Mouse (Mus musculus) T-helper 17 cell (primary cell): Measurements from ENCODE around the gene Add2.

Experiments
- in situ Hi-C, 2 experiments: fragments of 300-600 bp; cut with MboI, MseI; formaldehyde crosslinking; loops; 1 replicate in 1 of 2; 2 replicates in 1 of 2; pipeline ENCODE4 v1.15.1; 2025; ENCODE audit warnings: high pct_unique_total_duplicates in 2 of 2

Add2 gene

DNA sequence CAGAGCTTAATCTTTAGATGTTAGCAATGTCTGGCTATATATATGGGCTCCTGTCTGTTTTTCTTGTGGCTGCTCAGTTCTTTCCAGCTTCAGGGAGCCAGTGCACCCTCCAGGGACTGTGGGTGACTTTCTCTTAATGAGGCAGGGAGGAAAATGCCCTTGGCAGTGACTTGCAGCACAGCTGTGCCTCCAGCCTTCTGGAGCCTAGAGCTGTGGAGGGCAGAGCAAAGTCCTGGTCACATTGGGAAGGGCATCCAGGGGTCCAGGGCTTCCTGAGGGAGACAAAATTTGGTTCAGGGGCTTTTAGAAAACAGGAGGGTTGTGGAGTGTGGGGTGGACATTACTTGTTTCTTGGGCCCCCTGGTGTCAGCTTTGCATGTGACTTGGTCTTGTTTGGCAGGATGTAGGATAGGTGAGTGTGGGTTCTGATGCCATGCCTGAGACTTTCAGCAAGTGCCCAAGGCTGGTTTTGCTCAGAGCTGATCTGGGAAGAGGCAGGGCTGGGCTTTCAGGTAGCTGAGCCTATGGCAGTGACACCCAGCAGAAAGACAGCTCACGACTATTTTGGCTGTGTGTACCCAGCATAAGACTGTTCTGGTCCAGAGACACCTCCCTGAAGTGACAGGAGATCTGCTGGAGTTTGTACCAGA, 50.0 kb downstream of the Add2 start:
- in situ Hi-C loops, result no loop called here

DNA sequence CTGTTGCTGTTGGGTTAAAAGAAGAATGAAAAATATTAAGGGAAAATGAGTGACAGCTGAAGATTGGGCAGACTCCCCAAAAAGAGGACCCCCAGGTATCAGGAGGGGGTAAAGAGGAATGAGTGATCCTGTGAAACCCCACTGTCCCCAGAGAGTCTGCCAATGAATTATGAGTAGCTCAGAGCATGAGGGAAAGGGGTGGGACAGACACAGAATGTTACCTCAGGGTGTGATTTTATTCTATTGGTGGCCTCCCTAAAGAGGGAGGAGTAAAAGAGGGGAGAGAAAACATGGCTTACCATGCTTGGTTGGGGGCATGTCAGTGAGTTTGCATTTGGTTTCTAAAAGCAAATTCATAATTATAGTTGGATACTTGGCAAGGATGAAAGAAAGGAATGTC, 50.8 kb downstream of the Add2 start:
- in situ Hi-C loops, result no loop called here

DNA sequence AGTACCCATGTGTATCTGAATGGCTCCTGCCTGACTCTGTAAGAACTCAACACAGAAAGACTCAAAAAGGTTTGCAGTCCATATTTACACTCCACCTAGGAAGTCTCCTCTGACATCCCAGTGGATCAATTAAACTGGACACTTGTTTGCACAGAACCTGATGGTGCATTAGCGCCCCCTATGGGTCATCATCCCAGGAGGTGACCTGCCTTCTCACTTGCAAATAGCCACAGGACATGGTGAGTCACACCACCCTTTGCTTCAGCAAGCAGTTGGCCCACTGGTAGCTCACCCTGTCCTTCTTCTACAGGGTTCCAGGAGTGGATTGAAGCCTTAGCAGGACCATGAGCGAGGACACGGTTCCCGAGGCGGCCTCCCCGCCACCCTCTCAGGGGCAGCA, 57.0 kb downstream of the Add2 start:
- in situ Hi-C loops, result no loop called here

DNA sequence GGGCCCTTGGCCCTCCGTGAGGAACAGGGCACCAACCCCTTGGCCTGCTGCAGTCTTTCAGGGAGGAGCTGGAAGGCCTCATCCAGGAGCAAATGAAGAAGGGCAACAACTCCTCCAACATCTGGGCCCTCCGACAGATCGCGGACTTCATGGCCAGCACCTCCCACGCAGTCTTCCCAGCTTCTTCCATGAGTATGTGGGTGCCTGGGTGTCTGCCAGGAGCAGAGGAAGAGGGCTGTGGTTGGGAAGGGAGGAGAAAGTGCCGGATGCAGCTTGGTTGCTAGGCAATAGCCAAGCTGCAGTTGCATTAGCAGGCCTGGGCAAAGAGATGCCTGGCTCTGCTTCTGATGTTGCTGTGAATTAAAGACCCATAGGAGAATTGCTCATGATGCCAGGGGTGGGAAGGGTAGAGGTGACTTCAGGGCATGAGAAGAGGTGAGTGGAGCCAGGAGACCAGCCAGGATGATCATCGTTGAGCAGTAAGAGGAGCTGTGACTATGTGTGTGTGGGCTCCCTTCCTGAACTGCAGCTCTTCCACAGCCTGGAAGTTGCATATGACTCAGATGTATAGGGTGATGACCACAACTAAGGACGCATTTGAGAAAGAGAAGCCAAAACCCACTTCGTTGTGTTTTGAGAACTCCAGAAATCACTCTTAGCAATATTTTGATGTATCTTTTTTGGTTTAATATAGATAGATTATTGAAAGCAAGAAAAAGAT, 58.5 kb downstream of the Add2 start:
- in situ Hi-C loops, result no loop called here

DNA sequence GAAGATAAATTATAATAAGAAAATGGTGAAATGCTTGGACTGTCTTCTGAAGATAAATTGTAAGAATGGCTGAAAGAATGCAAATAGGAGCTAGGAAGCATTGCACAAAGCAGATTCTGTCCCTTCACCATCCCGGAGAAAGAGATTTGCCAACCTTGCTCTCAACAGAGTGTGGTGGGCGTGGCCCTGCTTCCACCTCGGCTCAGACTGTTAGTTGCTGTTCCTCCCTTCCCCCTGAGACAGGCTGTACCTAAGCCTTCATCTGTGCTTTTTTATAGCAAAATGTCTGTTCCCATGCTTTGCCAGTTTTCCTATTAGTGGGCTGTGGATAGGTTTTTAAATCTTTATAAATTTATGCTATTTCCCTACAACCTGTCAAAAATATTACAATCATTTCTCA, 59.3 kb downstream of the Add2 start:
- in situ Hi-C loops, result no loop called here

DNA sequence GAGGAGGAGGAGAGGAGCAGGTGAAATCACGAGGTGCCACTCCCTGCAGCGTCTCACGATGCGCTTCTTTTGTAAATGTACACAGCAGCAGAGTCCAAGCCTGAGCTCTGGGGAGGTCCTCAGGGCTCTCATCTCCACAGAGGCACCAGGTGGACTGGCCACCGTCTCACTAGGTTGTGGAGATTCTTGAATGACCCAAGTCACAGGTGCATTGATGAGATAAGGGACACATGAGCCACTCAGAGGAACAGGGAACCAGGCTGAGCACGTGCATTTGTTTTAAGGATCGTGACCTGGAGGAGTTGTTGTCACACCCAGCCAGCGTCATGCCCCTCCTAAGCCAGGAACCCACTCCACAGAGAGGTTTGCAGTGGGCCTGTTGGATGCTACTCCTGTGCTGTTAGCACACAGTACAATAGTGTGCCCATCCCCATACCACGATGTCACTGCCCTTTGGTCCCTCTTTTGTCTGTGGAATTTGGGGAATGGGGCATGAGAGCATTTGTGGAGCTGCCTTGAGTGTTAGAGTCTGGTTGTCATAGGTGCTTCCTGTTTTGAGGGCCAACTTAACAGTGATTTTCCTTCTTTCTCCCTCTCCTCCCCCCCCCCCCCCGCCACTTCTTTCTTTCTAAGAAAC, 65.8 kb downstream of the Add2 start:
- in situ Hi-C loops, result no loop called here

DNA sequence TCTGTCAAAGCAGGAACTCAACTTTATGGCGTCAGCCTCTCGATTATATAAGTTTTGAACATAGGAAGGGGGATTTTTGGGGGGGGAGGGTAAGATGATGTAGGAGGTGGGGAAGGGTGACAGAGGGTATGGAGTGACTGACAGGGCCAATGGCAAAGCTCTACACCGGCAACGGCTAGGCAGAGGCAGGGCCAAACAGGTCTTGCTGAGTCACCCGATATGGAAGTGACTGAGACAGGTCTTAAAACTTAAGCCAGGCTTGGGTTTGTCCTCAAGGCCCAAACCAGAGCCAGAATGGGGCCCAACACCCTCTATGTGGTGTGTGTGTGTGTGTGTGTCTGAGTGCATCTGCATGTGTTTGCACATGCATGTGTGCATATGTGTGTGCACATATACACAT, 67.0 kb downstream of the Add2 start:
- in situ Hi-C loops, result no loop called here

DNA sequence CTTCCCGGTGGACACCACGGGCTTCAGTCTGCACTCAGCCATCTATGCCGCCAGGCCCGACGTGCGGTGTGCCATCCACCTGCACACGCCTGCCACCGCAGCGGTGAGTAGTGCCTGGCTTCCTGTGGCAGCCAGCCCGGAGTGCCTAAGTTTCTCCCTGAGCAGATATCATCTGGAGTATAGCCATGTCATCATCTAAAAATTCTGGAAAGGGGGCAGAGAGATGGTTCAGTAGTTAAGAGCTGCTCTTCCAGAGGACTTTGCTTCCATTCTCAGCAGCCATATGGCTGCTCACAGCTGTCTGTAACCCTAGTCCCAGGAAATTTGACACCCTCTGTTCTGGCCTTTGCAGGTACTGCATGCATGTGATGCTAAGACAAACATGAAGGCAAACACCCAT, 68.3 kb downstream of the Add2 start:
- in situ Hi-C loops, result no loop called here

DNA sequence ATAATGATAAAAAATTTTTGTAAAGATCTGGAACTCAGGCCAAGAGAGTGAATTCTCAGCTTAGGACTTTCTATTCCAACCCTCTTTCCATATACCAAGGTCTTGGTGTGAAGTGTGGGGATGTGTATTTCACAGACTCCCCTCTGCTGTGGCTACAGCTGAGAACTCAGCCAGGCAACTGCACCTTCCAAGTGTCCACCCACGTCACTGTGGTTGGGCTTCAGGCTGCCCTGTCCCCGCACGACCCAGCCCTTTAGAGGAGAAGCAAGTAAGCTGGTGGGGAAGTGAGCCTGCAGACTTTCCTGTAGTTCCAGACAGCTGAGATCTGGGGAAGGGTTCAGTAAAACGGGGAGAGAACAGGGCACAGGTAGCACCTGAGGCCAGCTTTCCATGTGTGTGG, 68.7 kb downstream of the Add2 start:
- in situ Hi-C loops, result no loop called here

DNA sequence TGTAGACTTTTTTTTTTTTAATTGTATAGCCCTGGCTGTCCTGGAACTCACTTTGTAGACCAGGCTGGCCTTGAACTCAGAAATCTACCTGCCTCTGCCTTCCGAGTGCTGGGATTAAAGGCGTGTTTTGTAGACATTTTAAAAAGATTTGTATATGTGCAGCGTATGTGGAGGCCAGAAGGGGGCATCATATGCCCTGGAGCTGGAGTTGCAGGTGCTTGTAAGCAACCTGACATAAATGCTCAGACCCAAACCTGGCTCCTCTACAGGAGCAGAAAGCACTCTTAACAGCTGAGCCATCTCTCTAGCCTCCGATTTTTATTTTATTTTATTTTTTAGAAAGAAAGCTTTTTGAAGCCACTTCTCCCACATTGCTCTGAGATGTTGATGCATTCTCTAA, 70.5 kb downstream of the Add2 start:
- in situ Hi-C loops, result no loop called here

DNA sequence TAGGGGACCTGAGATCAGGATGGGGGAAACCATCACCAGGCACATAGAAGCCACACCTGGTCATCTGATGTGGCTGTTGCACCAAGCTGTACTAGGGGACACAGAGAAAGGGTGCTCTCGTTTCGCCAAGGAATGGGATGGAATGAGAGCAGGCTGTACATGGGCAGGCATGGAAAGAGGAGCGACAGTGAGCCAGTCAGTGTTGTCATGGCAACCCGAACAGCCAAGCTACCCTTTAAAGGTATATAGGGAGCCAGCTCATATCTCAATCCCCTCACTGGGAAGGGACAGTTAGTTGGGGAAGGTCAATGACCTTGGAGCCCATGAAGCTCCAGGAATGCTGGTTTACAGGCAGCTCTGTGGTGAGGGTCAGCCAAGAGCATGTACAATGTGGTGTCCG, 73.0 kb downstream of the Add2 start:
- in situ Hi-C loops, result no loop called here

DNA sequence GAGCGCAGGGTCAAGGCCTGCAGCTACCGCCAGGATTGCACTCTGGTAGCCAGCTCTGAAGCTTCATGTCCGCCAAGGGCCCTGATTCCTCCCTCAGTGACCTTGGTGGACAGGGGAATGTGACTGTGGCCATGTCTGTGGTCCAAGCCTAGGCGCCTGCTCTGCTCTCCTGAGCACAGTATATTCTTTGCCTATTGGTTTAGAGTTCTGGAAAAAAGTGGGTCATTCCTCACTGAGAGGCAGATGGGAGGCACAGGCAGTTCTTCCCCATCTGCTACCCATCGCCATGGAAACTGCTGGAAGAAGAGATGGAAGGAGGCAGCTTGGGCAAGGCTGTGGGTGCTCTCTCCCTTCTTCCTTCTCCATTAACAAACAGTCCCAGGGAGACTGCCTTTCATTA, 74.4 kb downstream of the Add2 start:
- in situ Hi-C loops, result no loop called here

DNA sequence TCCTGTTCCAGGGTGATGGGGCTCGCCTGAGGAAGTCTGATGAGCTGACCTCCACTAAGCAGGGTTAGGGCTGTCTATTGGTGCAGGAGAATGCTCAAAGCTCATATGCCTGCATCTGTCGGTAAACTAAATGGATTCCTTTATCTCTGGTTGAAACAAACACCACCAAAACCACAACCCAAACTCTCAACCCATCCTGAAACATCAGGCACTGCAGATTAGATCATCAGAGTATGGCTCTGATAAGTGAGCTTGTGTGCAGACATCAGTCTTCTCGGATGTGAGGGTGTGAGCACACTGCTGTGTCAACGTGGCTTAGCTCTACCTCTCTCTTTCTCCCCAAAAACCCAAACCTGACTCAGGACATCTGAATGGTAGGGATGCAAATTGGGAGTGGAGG, 75.1 kb downstream of the Add2 start:
- in situ Hi-C loops, result no loop called here

DNA sequence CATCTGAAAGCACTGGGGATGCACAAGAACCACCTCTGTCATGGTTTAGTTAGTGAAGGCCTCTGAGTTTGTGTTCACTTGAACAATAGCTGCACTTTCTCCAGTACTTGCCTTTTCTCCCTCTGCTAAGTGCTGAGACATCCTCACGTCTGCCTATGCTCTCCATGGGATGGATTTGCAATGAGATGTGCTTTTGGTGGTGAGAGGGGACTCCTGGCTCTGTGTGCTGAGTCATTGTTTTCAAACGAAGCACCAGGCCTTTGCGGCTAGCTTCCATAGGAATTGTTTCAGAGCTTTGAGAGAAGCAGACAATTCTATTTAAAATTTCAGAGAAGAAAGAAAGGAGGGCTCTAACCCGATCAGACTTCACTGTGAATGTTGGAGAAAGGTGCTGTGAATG, 76.2 kb downstream of the Add2 start:
- in situ Hi-C loops, result no loop called here

DNA sequence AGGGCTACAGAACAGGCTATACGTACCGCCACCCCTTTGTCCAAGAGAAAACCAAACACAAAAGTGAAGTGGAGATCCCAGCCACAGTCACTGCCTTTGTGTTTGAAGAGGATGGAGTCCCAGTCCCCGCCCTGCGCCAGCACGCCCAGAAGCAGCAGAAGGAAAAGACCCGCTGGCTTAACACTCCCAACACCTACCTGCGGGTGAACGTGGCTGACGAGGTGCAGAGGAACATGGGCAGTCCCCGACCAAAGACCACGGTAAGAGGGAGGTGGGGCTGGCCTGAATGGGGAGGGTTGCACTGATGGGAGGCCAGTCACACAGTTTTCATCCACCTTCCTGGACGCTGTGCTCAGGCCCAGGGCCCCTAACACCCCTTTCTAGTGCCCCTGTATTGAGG, 77.6 kb downstream of the Add2 start:
- in situ Hi-C loops, result no loop called here

DNA sequence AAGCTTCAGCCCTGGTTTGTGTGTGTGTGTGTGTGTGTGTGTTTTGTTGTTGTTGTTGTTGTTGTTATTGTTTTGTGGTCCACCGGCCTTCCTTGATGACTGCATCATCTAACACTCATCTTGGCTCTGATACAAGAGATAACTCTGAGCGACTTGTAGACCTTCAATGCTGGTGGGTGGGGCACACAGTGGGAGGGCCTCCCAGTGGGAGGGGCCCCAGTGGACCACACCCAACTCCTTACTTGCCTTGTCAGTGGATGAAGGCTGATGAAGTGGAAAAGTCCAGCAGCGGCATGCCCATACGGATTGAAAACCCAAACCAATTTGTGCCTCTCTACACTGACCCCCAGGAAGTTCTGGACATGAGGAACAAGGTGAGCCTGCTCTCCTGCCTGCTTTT, 78.6 kb downstream of the Add2 start:
- in situ Hi-C loops, result no loop called here

DNA sequence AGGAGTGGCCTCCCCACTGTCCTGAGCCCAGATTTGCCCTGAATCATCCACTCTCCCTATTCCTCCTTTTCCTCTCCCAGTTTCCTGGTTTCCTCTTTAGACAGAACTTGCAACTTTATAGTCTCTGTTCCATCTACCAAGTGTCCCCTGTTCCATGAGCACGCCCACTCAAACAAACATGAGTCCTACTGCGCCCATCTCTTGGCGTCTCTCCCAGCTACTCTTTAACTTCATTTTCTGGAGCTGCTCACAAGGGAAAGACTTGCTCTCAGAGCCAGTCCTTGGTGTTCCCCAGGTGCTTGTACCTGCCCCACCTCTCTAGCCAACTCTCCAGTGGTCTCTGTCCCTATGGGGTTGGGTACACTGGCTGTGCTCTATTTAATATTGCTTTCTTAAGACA, 87.4 kb downstream of the Add2 start:
- in situ Hi-C loops, result no loop called here

DNA sequence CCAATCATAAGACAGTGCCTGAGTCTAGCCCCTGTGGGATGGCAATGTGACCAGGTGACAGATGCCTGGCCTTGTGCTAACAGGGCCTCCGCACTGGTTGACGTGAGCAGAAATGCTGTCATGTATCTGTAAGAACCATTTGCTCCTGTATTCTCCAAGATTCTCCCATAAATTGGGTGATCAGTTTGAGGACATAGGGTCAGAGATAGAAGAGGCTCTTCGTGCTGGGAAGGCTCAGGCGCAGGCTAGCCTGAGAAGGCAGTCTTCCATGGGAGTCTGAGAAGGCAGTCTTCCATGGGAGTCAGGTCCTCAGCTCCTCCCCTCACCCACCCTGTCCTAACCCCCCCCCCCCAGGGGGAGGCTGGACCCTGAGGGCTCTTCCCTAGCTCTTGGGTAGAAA, 94.6 kb downstream of the Add2 start:
- in situ Hi-C loops, result loop anchor here (5.0 to 10.0 kb wide), 2 partner anchors 224 to 242 kb away; partner anchors contain the start of gene Fam136a (in 1 of the 2)

DNA sequence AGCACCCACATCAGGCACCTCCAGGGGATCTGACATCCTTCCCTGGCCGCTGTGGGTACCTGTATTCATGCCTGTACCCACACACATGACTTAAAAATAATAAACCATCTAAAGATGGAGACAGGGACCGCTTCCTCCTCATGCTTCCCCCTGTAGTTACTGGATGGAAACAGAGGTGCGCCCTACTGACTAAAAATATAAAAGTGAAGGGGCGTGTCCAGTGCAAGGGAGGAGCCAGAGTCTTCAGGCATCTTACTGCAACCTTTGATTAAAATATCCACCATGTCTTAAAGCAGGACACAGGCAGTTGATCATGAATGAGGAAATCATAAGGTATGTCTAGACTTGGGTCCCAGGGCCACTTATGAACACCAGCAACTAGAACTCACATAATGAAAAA, 97.3 kb downstream of the Add2 start:
- in situ Hi-C loops, result loop anchor here in 1 of 2 experiments (10.0 kb wide), 1 partner anchor 239 kb away; the partner anchor contains the start of gene Fam136a

DNA sequence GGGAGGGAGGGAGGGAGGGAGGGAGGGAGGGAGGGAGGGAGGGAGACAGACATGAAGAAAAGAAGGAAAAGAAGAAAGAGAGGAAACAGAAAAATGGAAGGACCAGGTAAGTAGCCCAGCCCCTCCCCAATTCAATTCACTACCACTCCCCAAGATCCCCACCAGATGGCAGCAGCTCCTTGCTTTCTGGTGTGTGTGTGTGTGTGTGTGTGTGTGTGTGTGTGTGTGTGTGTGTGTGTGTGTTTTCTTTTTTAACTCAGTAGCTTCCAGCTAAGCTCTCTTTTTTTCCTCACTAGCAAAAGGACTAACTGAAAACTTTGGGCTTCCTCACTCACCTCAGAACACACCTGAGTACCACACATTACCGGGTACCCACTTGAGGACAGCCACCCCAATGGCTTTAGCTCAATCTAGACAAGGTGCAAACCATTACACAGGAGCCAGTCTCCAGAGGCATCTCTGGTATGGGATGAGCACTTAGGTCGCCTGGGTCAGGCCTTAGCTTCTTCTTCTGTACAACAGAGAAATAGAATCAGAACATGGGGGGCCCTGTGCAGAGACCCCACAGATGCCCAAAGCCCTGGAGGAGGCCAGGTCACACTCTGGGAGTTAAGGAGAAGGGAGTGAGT, 98.6 kb downstream of the Add2 start:
- in situ Hi-C loops, result loop anchor here in 1 of 2 experiments (10.0 kb wide), 1 partner anchor 238 kb away; the partner anchor contains the start of gene Fam136a

DNA sequence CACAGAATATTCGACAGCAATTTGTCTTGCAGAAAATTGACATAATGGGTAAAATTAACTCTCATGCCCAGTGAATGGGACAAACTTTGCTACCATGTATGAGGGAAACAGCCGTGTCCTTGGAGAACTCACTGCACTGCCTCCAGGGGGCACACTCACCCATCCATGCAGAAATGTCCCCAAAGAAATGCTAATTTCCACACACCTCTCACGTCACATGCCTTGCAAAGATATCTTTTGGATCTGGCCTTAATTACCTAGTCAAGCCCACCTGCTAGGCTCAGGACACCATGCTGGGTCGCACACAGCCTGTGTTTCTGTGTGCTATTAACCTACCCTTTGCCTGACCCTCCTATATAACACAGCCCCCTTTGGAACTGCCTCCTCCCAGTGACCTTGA, 100.0 kb downstream of the Add2 start:
- in situ Hi-C loops, result loop anchor here in 1 of 2 experiments (10.0 kb wide), 1 partner anchor 236 kb away; the partner anchor contains the start of gene Fam136a

DNA sequence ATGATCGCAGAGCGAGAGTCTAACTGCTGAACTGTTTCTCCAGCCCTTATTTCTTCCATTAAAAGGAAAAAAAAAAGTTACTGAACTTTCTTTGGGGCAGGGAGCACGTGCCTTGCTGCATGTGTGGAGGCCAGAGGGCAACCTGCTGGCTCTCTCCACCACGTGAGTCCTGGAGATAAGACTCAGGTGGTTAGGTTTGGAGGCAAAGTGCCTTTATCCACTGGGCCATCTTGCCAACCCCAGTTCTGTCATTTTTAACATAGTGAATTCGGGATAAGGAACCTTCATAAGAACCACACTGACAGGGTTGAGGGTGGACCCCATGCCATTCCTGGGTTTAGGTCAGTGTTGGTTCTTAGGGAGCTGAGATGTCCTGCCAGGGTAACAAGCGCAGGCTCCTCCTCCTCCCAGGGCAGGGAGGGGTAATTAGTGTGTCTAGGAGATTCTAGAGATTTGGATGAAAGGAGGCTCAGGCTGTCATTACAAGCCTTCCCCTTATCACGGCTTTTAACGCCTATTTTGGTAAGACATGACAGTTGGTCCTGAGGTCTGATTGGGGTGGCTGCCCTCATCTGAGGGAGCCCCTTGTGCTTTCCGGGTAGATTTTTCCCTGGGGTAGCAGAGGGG, 101.5 kb downstream of the Add2 start:
- in situ Hi-C loops, result loop anchor here in 1 of 2 experiments (10.0 kb wide), 1 partner anchor 235 kb away; the partner anchor contains the start of gene Fam136a
